Mouse (Mus musculus) liver, postnatal 0 days (tissue): ENCODE measurements around the gene Fndc7. TPM values are rescaled to one million over a fixed set of nuclear protein-coding genes. Genes with fewer than 3 reads are reported as not detected.

Experiments used
- ATAC-seq: fragments of 200-750 bp; cut with Nextera tagmentation; 2 replicates; pipeline ENCODE4 v1.8.0; 2017; ENCODE audit warnings: mild to moderate bottlenecking, moderate library complexity
- DNase-seq: peaks from one replicate; pipeline ENCODE4 v3.0.0-alpha.2; 2016
- H3K27ac ChIP-seq: fragments of 300-500 bp; sonication (generic); 2 replicates; pipeline ENCODE4 v1.5.1; 2014; ENCODE audit warnings: antibody characterized with exemption, moderate library complexity, mild to moderate bottlenecking, low read depth
- H3K27me3 ChIP-seq: fragments of 300-500 bp; sonication (generic); 2 replicates; pipeline ENCODE4 v1.6.1; 2014; ENCODE audit warnings: low read length, control low read depth, mixed read lengths; ENCODE audit not compliant: insufficient read depth
- H3K36me3 ChIP-seq: fragments of 300-500 bp; sonication (generic); replicated peaks from 2 replicates; pipeline ENCODE4 v1.6.1; 2014; ENCODE audit warnings: mild to moderate bottlenecking, control low read depth, low read length, moderate library complexity, mixed read lengths; ENCODE audit not compliant: insufficient read depth
- H3K4me1 ChIP-seq: fragments of 300-500 bp; sonication (generic); 2 replicates; pipeline ENCODE4 v1.6.1; 2014; ENCODE audit warnings: antibody characterized with exemption, mild to moderate bottlenecking, control low read depth; ENCODE audit not compliant: insufficient read depth
- H3K4me2 ChIP-seq: fragments of 300-500 bp; sonication (generic); 2 replicates; pipeline ENCODE4 v1.6.1; 2014; ENCODE audit warnings: low read depth, mild to moderate bottlenecking, low read length, moderate library complexity, mixed read lengths
- H3K4me3 ChIP-seq: fragments of 300-500 bp; sonication (generic); 2 replicates; pipeline ENCODE4 v1.5.1; 2014; ENCODE audit warnings: low read depth, low read length
- H3K9ac ChIP-seq: fragments of 300-500 bp; sonication (generic); replicated peaks from 2 replicates; pipeline ENCODE4 v1.6.1; 2014; ENCODE audit warnings: mild to moderate bottlenecking, moderate library complexity
- H3K9me3 ChIP-seq: fragments of 300-500 bp; sonication (generic); 2 replicates; pipeline ENCODE4 v1.6.1; 2016; ENCODE audit warnings: mild to moderate bottlenecking, control low read depth, low read length, mixed read lengths
- CTCF ChIP-seq: sonication (generic); IDR thresholded peaks from 2 replicates; pipeline ENCODE4 v1.5.1; 2016; ENCODE audit warnings: antibody characterized with exemption, low read depth
- EP300 ChIP-seq: IDR thresholded peaks from 2 replicates; pipeline ENCODE4 v1.6.1; 2016; ENCODE audit warnings: antibody characterized with exemption, low read depth, mild to moderate bottlenecking
- WGBS: fragments of 180-500 bp; shearing (Covaris S2); extraction: QIAGEN DNeasy Blood & Tissue Kit; methylation state at CpG from one replicate; pipeline ENCODE4 v1.1.7; 2014; ENCODE audit not compliant: insufficient replicate concordance; 5-methylcytosine and 5-hydroxymethylcytosine counted together
- polyA plus RNA-seq: library from polyadenylated mRNA; unstranded; fragments of >200 nt; fragmentation: Nextera tagmentation; extraction: Ambion mirVana; gene quantifications from 2 replicates; pipeline ENCODE4 v1.2.1, GENCODE M21; 2015

Fndc7 gene
- polyA plus RNA-seq, 1 experiment from 2014 or later, result 0.09 TPM

DNA sequence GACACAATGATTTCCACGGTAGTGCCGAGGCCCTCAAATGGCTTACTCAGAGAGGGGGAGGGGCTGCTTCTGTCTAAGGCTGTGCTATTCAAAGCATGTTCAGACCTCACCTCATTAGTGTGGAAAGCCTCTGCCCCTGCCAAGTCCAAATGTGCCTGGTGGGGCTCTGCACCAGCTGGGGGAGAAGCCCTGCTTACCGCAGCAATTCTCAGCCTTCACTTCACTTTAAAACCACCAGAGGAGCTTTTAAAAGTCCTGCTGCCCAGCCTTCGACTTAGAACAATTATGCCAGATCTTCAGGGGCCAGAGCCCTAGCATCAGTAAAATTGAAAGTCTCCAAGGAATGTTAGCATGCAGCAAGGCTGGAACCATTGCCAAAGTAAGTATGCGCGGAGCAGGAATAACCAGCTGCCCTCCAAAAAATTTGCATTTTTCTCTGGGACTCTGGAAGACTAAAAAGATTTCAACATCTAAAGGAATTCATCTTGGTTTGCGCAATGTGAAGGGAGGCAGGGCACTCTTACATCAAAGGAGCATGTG is 31.5 kb downstream of the Fndc7 start:
- H3K27me3 ChIP-seq, result no peaks in the 10 kb centered on the region
- WGBS, result 65% methylated on average over 7 of the region's 7 CpGs
- ATAC-seq (no peak), DNase-seq (no peak)
- H3K4me2 ChIP-seq, result no peak overlapping the region
- 0 out of 2 replicates have a peak overlapping the region, but pooled peaks have one; percentile 11 for H3K27ac ChIP-seq
- no peak overlapping the region for H3K4me3 ChIP-seq
- no peaks in the 10 kb centered on the region for H3K4me1 ChIP-seq
- no peaks in the 10 kb centered on the region for H3K36me3 ChIP-seq
- H3K9me3 ChIP-seq, result no peaks in the 10 kb centered on the region
- TF ChIP-seq CTCF (0 out of 2 replicates have a peak, but pooled peaks have one; percentile 9), EP300 (no peak)
- no peak overlapping the region for H3K9ac ChIP-seq

- Histone ChIP-seq H3K27me3 (no peaks in the 10 kb centered on the region), H3K36me3 (no peaks in the 10 kb centered on the region), H3K4me2 (no peak overlapping the region), H3K9ac (no peak overlapping the region), H3K9me3 (no peaks in the 10 kb centered on the region), H3K27ac (no peak overlapping the region), H3K4me1 (no peaks in the 10 kb centered on the region), H3K4me3 (no peak overlapping the region)
- no peak for TF ChIP-seq EP300
- no peak for TF ChIP-seq CTCF
- DNase-seq (no peak), ATAC-seq (no peak)
- WGBS, result 71% methylated on average over 1 of the region's 1 CpGs
Observed at GRCm38 (mm10) chr3:108857714-108858113, 32.1 kb downstream of the Fndc7 start.

GRCm38 (mm10) chr3:108857124-108857470 is 32.7 kb downstream of the Fndc7 start:
- WGBS, result 61% methylated on average over 3 of the region's 3 CpGs
- DNase-seq (no peak), ATAC-seq (no peak)
- no peak overlapping the region for H3K4me3 ChIP-seq
- H3K9ac ChIP-seq, result no peak overlapping the region
- TF ChIP-seq EP300, result no peak
- TF ChIP-seq CTCF, result no peak
- no peak overlapping the region for H3K4me2 ChIP-seq
- H3K9me3 ChIP-seq, result no peaks in the 10 kb centered on the region
- H3K36me3 ChIP-seq, result no peaks in the 10 kb centered on the region
- H3K27ac ChIP-seq, result no peak overlapping the region
- no peaks in the 10 kb centered on the region for H3K27me3 ChIP-seq
- H3K4me1 ChIP-seq, result no peaks in the 10 kb centered on the region

DNA sequence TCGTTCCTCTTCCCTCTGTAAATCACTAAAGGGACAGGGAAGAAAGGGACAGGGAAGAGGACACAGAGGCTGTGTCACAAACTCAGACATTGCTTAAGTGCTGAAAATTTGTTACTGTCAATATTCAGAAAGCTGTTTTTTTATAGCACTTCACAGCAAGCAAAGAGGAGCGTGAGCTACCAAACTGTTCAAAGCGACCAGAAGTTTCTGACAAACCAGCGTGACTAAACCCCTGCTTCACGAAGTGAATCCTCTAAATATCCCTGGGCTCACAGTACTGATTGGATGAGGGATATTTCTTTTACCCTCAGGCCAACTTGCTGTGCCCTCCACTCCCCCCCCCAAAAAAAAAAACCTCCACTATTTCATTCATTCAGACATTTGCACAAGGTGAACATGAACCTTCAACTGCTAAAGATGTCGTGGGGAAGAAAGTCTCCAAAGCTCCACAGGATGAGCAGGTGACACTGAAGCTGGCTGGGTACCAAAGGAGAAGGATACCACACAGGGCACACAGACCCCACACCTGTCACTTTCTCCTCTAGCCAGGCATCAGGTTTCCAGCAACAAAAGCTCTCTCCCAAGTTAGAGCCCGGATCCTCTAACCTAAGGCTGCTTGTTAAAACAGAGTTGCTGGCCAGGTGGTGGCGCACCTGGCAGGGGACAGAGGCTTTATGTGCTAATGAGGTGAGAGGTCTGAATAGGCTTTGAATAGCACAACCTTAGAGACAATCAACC is 33.3 kb downstream of the Fndc7 start:
- H3K27ac ChIP-seq, result no peak overlapping the region
- H3K27me3 ChIP-seq, result no peaks in the 10 kb centered on the region
- DNase-seq (peak; percentile 32), ATAC-seq (no peak)
- TF ChIP-seq CTCF, result peak; percentile 60
- no peak; the same call in 1 of the 2 replicates for TF ChIP-seq EP300
- no peak overlapping the region for H3K4me3 ChIP-seq
- no peak overlapping the region for H3K9ac ChIP-seq
- H3K4me1 ChIP-seq, result no peaks in the 10 kb centered on the region
- no peaks in the 10 kb centered on the region for H3K36me3 ChIP-seq
- H3K4me2 ChIP-seq, result no peak overlapping the region
- no peaks in the 10 kb centered on the region for H3K9me3 ChIP-seq
- 67% methylated on average over 8 of the region's 8 CpGs for WGBS

GRCm38 (mm10) chr3:108855864-108856263 is 33.9 kb downstream of the Fndc7 start:
- ATAC-seq (peak; percentile 55), DNase-seq (peak; percentile 46)
- WGBS, result 62% methylated on average over 10 of the region's 10 CpGs
- no peak overlapping the region for H3K27ac ChIP-seq
- no peaks in the 10 kb centered on the region for H3K27me3 ChIP-seq
- no peak overlapping the region for H3K4me3 ChIP-seq
- no peaks in the 10 kb centered on the region for H3K4me1 ChIP-seq
- H3K4me2 ChIP-seq, result no peak overlapping the region
- no peaks in the 10 kb centered on the region for H3K36me3 ChIP-seq
- TF ChIP-seq CTCF (no peak), EP300 (peak; percentile 37; the same call in 1 of the 2 replicates)
- H3K9ac ChIP-seq, result no peak overlapping the region
- no peaks in the 10 kb centered on the region for H3K9me3 ChIP-seq

GRCm38 (mm10) chr3:108855371-108855770 is 34.4 kb downstream of the Fndc7 start:
- WGBS, result 61% methylated on average over 12 of the region's 12 CpGs
- TF ChIP-seq CTCF (no peak), EP300 (no peak)
- H3K9me3 ChIP-seq, result no peaks in the 10 kb centered on the region
- H3K27me3 ChIP-seq, result no peaks in the 10 kb centered on the region
- no peak overlapping the region for H3K4me2 ChIP-seq
- ATAC-seq, result peak; percentile 51
- no peaks in the 10 kb centered on the region for H3K4me1 ChIP-seq
- peak; percentile 29 for DNase-seq
- no peak overlapping the region for H3K27ac ChIP-seq
- no peak overlapping the region for H3K9ac ChIP-seq
- H3K36me3 ChIP-seq, result no peaks in the 10 kb centered on the region
- H3K4me3 ChIP-seq, result no peak overlapping the region
